Mouse (Mus musculus): ENCODE measurements at regions not wholly inside any gene's neighbourhood (a gene's known extent, or its start where the extent isn't known, plus 50 kb on each side); places are given as distances from the start of the nearest gene placed in this dataset.

- no peaks in the 10 kb centered on the region for H3K9me3 ChIP-seq (ENCODE audit: control insufficient read depth, low read length)
- no peak for ATAC-seq
- no peaks in the 10 kb centered on the region for H3K27me3 ChIP-seq (replicated peaks; ENCODE audit: control insufficient read depth, insufficient read depth, low read length)
- H3K4me3 ChIP-seq (ENCODE audit: low read length): no peak overlapping the region
- H3K4me1 ChIP-seq (ENCODE audit: control insufficient read depth, insufficient read depth, low read depth, low read length): no peaks in the 10 kb centered on the region
- no peaks in the 10 kb centered on the region for H3K36me3 ChIP-seq (ENCODE audit: control insufficient read depth, insufficient read depth, low read length)
- H3K27ac ChIP-seq (ENCODE audit: low read depth, low read length): no peak overlapping the region
- H3K4me2 ChIP-seq (ENCODE audit: low read length): no peak overlapping the region
- no peak overlapping the region for H3K9ac ChIP-seq (ENCODE audit: low read depth, low read length)
- WGBS: 91% methylated on average over 6 of the region's 6 CpGs
These were observed 62.7 kb downstream of the Lrrc30 start for GRCm38 (mm10) chr17:67569865-67570264.

DNA sequence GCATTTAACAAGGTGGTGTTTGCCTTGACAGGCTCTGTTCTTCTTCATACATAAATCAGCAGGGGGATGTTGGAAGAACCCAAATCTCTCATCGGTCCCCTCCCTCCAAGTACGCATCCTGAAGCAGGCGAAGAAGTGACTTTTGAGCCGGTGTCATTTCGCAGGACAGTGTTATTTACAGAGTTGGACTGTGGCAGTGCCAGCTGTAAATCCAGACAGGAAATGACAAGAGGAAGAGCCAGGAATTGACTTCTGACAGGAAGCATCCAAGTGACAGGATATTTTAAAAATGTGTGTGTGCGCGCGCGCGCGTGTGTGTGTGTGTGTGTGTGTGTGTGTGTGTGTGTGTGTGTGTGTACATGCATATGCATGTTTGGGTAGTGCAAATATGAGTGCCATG, 66.3 kb downstream of the Lrrc30 start:
- 88% methylated on average over 11 of the region's 11 CpGs for WGBS
- ATAC-seq: no peak
- H3K4me2 ChIP-seq (ENCODE audit: low read length): no peak overlapping the region
- no peaks in the 10 kb centered on the region for H3K9me3 ChIP-seq (ENCODE audit: control insufficient read depth, low read length)
- H3K27me3 ChIP-seq (replicated peaks; ENCODE audit: control insufficient read depth, insufficient read depth, low read length): no peaks in the 10 kb centered on the region
- H3K9ac ChIP-seq (ENCODE audit: low read depth, low read length): no peak overlapping the region
- no peaks in the 10 kb centered on the region for H3K36me3 ChIP-seq (ENCODE audit: control insufficient read depth, insufficient read depth, low read length)
- no peaks in the 10 kb centered on the region for H3K4me1 ChIP-seq (ENCODE audit: control insufficient read depth, insufficient read depth, low read depth, low read length)
- no peak overlapping the region for H3K27ac ChIP-seq (ENCODE audit: low read depth, low read length)
- no peak overlapping the region for H3K4me3 ChIP-seq (ENCODE audit: low read length)

DNA sequence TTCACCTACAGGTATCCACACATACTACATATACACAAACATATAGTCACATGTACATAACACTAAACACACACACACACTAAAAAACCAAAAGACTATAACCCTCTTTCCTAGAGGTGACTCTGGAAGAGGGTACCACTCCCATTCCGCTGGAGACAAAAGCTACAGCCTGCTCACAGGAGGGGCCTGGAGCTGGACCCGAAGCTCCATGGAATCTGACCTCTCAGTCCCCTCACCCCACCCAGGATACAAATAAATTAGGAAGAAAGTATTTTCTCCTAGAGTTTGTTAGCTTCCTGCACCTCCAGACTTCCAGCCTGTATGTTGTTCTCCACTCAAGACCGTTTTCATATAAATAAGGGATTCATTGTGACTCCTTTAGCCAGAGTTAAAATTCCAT, 66.8 kb downstream of the Lrrc30 start:
- Histone ChIP-seq H3K9me3 (ENCODE audit: control insufficient read depth, low read length) (no peaks in the 10 kb centered on the region), H3K36me3 (ENCODE audit: control insufficient read depth, insufficient read depth, low read length) (no peaks in the 10 kb centered on the region), H3K4me2 (ENCODE audit: low read length) (no peak overlapping the region), H3K4me3 (ENCODE audit: low read length) (no peak overlapping the region), H3K9ac (ENCODE audit: low read depth, low read length) (no peak overlapping the region), H3K4me1 (ENCODE audit: control insufficient read depth, insufficient read depth, low read depth, low read length) (no peaks in the 10 kb centered on the region), H3K27ac (ENCODE audit: low read depth, low read length) (no peak overlapping the region), H3K27me3 (replicated peaks; ENCODE audit: control insufficient read depth, insufficient read depth, low read length) (no peaks in the 10 kb centered on the region)
- no peak for ATAC-seq
- WGBS: 41% methylated on average over 3 of the region's 3 CpGs

DNA sequence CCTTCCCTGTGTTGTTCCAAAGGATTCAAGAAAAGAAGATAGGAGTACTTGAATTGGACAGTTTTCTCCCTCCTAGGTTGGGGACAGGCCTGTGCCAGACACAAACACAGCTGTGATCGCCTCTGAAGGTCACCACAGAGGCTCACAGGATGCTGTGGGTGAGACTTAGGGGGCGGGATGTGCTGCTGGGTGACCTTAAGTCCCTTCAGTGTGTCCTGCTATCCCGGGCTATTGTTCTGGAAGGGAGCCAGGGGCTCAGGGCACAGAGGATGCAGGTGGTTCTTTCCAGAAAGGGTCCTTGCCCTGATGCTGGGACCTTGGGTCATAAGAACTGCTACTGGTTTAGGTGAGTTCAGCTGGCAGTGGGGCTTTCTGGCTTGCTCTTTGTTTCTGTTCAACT, 67.7 kb downstream of the Lrrc30 start:
- WGBS: 66% methylated on average over 3 of the region's 3 CpGs

GRCm38 (mm10) chr17:67563036-67563435, 69.5 kb downstream of the Lrrc30 start:
- H3K4me1 ChIP-seq (ENCODE audit: control insufficient read depth, insufficient read depth, low read depth, low read length): no peaks in the 10 kb centered on the region
- no peak overlapping the region for H3K4me3 ChIP-seq (ENCODE audit: low read length)
- no peaks in the 10 kb centered on the region for H3K27me3 ChIP-seq (replicated peaks; ENCODE audit: control insufficient read depth, insufficient read depth, low read length)
- no peak overlapping the region for H3K27ac ChIP-seq (ENCODE audit: low read depth, low read length)
- WGBS: 65% methylated on average over 7 of the region's 7 CpGs
- H3K4me2 ChIP-seq (ENCODE audit: low read length): no peak overlapping the region
- no peaks in the 10 kb centered on the region for H3K36me3 ChIP-seq (ENCODE audit: control insufficient read depth, insufficient read depth, low read length)
- H3K9ac ChIP-seq (ENCODE audit: low read depth, low read length): no peak overlapping the region
- ATAC-seq: no peak
- H3K9me3 ChIP-seq (ENCODE audit: control insufficient read depth, low read length): no peaks in the 10 kb centered on the region

More for the DNA sequence above, 67.7 kb downstream of the Lrrc30 start:
- no peaks in the 10 kb centered on the region for H3K36me3 ChIP-seq (ENCODE audit: control insufficient read depth, insufficient read depth, low read length)
- H3K4me3 ChIP-seq (ENCODE audit: low read length): no peak overlapping the region
- H3K4me2 ChIP-seq (ENCODE audit: low read length): no peak overlapping the region
- no peaks in the 10 kb centered on the region for H3K9me3 ChIP-seq (ENCODE audit: control insufficient read depth, low read length)
- no peak for ATAC-seq
- no peaks in the 10 kb centered on the region for H3K27me3 ChIP-seq (replicated peaks; ENCODE audit: control insufficient read depth, insufficient read depth, low read length)
- no peaks in the 10 kb centered on the region for H3K4me1 ChIP-seq (ENCODE audit: control insufficient read depth, insufficient read depth, low read depth, low read length)
- H3K9ac ChIP-seq (ENCODE audit: low read depth, low read length): no peak overlapping the region
- H3K27ac ChIP-seq (ENCODE audit: low read depth, low read length): no peak overlapping the region

GRCm38 (mm10) chr17:67561802-67562201, 70.7 kb downstream of the Lrrc30 start:
- Histone ChIP-seq H3K36me3 (ENCODE audit: control insufficient read depth, insufficient read depth, low read length) (no peaks in the 10 kb centered on the region), H3K4me3 (ENCODE audit: low read length) (no peak overlapping the region), H3K4me1 (ENCODE audit: control insufficient read depth, insufficient read depth, low read depth, low read length) (no peaks in the 10 kb centered on the region), H3K9ac (ENCODE audit: low read depth, low read length) (no peak overlapping the region), H3K4me2 (ENCODE audit: low read length) (no peak overlapping the region), H3K9me3 (ENCODE audit: control insufficient read depth, low read length) (no peaks in the 10 kb centered on the region), H3K27ac (ENCODE audit: low read depth, low read length) (no peak overlapping the region), H3K27me3 (replicated peaks; ENCODE audit: control insufficient read depth, insufficient read depth, low read length) (no peaks in the 10 kb centered on the region)
- WGBS: 87% methylated on average over 4 of the region's 4 CpGs
- no peak for ATAC-seq

- H3K27ac ChIP-seq (ENCODE audit: low read depth, low read length): no peak overlapping the region
- no peaks in the 10 kb centered on the region for H3K36me3 ChIP-seq (ENCODE audit: control insufficient read depth, insufficient read depth, low read length)
- H3K9ac ChIP-seq (ENCODE audit: low read depth, low read length): no peak overlapping the region
- no peak for ATAC-seq
- no peaks in the 10 kb centered on the region for H3K4me1 ChIP-seq (ENCODE audit: control insufficient read depth, insufficient read depth, low read depth, low read length)
- H3K9me3 ChIP-seq (ENCODE audit: control insufficient read depth, low read length): no peaks in the 10 kb centered on the region
- H3K4me2 ChIP-seq (ENCODE audit: low read length): no peak overlapping the region
- no peak overlapping the region for H3K4me3 ChIP-seq (ENCODE audit: low read length)
- 54% methylated on average over 7 of the region's 7 CpGs for WGBS
- no peaks in the 10 kb centered on the region for H3K27me3 ChIP-seq (replicated peaks; ENCODE audit: control insufficient read depth, insufficient read depth, low read length)
These were observed 75.1 kb downstream of the Lrrc30 start for GRCm38 (mm10) chr17:67557351-67557870.

DNA sequence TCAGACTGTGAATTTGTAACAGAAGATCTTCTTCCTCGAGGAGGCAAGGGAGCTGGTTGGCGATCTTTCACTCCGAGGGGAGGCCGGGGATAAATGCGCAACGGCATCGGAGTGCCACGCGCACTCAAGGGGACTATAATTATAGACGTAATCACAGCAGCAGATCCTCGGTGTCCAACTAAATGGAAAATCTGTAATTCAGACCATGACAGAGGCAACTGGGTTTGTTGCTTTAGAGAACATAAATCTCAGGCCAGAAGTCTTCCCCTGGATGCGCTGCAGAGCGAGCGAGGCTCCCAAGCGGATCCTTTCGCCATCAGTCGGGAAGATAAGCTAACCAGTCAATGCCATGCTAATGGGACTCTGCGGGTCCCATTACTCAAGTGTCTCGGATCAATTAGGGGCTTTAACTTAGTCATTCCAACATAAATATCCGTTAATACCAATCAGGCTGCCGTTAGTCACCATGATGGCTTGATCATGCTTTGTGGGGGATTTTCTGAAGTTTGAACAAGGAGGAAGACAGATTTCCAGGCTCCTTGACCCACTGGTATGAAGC, 79.9 kb downstream of the Lrrc30 start:
- Histone ChIP-seq H3K4me3 (ENCODE audit: low read length) (no peak overlapping the region), H3K4me2 (ENCODE audit: low read length) (0 out of 2 replicates have a peak overlapping the region, but pooled peaks have one; percentile 14), H3K27me3 (replicated peaks; ENCODE audit: control insufficient read depth, insufficient read depth, low read length) (no peaks in the 10 kb centered on the region), H3K27ac (ENCODE audit: low read depth, low read length) (no peak overlapping the region), H3K9me3 (ENCODE audit: control insufficient read depth, low read length) (no peaks in the 10 kb centered on the region), H3K9ac (ENCODE audit: low read depth, low read length) (no peak overlapping the region), H3K36me3 (ENCODE audit: control insufficient read depth, insufficient read depth, low read length) (no peaks in the 10 kb centered on the region), H3K4me1 (ENCODE audit: control insufficient read depth, insufficient read depth, low read depth, low read length) (no peaks in the 10 kb centered on the region)
- no peak for ATAC-seq
- WGBS: 83% methylated on average over 21 of the region's 21 CpGs

DNA sequence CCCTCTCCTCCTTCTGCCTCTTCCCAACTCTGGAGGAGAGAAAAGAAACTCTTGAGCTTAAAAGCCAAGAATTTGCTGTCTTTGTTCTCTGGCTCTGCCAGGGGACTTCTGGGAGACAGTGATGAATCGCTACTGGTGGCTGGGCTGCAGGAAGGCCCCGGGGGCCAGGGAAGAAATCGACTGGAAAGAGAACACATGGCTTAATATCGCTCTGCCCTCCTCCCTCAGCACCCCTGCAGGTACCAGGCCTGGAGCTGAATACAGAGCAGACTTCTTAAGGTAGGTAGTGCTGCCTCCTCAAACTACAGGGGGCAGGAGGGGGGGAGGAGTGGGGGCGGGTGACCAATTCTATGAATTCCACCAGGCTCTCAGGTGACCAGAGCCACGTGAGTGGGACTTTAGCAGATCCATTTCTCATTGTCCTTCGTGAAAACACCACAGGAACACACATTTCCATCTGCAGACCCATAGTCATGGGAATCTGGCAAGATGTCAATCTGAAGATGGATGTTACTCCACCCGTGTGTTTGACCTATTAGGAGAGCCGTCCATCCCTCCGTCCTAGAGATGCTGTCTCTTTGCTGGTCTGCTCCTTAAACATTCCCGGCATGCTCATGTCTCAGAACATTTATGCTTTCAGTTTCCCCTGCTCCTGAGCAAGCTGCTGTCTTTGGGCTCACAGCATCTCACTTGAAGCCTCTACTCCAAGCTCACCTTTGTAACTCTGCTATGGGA, 83.4 kb downstream of the Lrrc30 start:
- H3K36me3 ChIP-seq (ENCODE audit: control insufficient read depth, insufficient read depth, low read length): no peaks in the 10 kb centered on the region
- ATAC-seq: peak; percentile 86
- H3K9ac ChIP-seq (ENCODE audit: low read depth, low read length): no peak overlapping the region
- no peaks in the 10 kb centered on the region for H3K4me1 ChIP-seq (ENCODE audit: control insufficient read depth, insufficient read depth, low read depth, low read length)
- WGBS: 27% methylated on average over 11 of the region's 11 CpGs
- H3K4me2 ChIP-seq (ENCODE audit: low read length): no peak overlapping the region
- no peaks in the 10 kb centered on the region for H3K9me3 ChIP-seq (ENCODE audit: control insufficient read depth, low read length)
- no peak overlapping the region; the same call in 1 of the 2 replicates for H3K27ac ChIP-seq (ENCODE audit: low read depth, low read length)
- H3K4me3 ChIP-seq (ENCODE audit: low read length): no peak overlapping the region
- H3K27me3 ChIP-seq (replicated peaks; ENCODE audit: control insufficient read depth, insufficient read depth, low read length): no peaks in the 10 kb centered on the region
